Mouse (Mus musculus): Measurements from ENCODE around the gene Cep350.

Cep350 gene

GRCm38 (mm10) chr1:155798000-155798399 lies 175.1 kb downstream of the Cep350 start:
- no peak for TF ChIP-seq GATA4 (IDR thresholded peaks at IDR 0.05; ENCODE audit: insufficient replicate concordance, low read length)

- no peak for TF ChIP-seq GATA4 (IDR thresholded peaks at IDR 0.05; ENCODE audit: insufficient replicate concordance, low read length)
Observed at GRCm38 (mm10) chr1:155797425-155797824, 175.6 kb downstream of the Cep350 start.

GRCm38 (mm10) chr1:155796757-155797405 lies 176.2 kb downstream of the Cep350 start:
- no peak for TF ChIP-seq GATA4 (IDR thresholded peaks at IDR 0.05; ENCODE audit: insufficient replicate concordance, low read length)

GRCm38 (mm10) chr1:155795791-155796233 lies 177.2 kb downstream of the Cep350 start:
- TF ChIP-seq GATA4 (IDR thresholded peaks at IDR 0.05; ENCODE audit: insufficient replicate concordance, low read length) = peak; percentile 12; the same call in 1 of the 2 replicates
